Mouse (Mus musculus): ENCODE results near the gene Rp9.
A peak's percentile ranks its signal among the peaks of the same experiment; 100 is the strongest.

Gene Rp9

DNA sequence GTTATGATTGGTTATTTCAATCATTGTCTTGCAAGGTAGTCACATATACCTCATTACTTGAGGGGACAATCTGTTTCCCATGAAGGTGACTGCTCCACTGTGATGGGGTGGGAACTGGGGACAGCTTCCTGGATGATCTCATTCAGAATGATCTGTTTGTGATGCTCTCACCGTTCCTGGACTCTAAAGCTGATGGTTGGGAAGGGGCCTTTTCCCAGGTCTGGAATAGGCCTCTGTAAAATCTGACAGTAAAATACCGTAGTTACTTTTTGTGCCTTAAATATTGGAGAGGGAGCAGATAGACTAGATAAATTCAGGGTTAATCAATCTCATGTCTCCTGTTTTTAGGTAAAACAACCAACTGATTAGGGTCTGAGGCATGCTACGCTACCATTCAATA, at the start of gene Rp9:
Rp9 (minus strand) TSS at position 101 of the 400 bp plus-strand sequence.
- DNase-seq (ENCODE audit: low read depth, low spot score), result no peak

DNA sequence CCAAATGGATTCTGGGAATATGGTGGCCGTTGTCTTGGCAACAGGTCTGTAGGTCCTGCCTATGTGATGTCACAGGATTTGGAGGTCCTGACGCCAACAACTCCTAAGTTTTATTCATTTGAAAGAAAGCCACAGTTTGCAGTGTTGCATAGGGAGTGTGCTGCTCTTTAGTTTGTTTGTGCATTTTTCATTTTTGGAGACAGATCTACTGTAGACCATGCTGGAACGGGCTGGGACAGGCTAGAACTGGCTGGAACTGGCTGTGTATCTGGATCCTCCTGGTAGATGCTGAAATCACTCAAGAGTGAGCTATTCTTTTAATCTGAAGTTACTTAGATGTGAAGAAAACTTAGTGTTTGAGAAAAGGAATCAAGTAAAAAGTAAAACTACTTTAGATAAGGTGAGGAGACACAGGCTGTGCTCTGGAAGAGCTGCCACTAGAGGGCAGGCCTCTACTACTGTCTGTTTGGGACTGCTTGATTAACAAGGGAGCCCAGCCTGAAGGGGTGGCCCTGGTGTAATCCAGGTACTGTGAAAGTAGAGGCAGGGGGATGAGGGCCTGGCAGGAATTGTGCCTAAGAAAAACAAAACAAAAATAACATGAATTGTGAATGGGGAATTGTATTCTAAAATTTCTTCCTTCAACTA, 49.0 kb upstream of the Rp9 start:
- DNase-seq (ENCODE audit: low read depth, low spot score), result peak; percentile 67

DNA sequence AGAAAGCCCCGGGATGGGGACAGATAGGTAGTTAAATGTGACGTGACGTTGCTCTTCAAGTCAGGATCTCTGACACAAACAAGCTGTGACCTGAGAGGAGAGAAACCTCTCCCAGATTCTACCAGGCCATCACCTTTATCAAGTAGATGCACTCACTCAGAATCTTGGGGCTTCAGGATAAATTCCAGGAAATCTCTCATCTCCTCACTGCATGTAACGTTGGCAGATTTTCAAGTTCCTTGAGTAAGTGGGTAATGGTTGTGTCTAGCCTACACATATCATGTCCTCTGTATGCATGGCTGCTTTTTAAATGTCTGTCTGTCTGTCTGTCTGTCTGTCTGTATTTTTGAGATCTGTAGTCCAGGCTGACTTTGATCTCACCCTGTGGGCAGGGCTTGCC, 45.5 kb upstream of the Rp9 start:
- no peak for DNase-seq (ENCODE audit: low read depth, low spot score)

DNA sequence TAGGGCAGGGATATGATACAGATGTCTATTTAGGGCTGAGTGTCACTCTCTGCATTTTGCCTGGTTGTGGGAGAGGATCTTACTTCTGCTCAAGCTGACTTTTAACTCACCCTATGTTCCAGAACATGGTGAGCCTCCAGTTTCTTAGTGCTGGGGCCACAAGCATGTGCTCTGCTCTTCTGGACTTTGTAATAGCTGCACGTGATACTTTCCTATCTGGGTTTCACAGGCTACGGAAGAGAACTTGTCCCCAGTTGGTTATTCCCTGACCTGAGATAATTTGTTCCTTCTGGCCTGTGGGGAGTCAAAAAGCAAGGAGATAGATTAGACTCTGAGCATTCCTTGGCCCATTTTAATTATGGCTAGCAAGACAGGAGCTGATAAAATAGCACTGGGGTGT, 36.0 kb upstream of the Rp9 start:
- DNase-seq (ENCODE audit: low read depth, low spot score), result no peak

DNA sequence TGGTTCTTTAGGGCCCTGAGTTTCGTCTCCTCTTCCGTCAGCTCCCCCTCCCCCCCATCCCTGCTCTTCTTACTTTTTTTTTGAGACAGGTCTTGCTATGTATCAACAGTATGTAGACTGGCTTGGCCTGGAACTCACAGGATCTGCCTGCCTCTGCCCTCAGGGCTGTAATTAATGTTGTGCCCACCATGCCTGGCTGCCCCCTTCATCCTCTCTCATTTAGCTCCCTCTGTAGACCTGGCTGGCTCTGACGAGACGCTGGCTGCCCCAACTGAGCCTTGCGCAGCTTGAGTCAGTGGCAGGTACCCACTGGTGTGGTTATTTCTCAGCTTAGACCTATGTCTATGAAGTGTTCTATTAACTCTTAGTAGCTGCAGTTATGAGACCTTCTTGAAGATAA, 34.0 kb upstream of the Rp9 start:
- DNase-seq (ENCODE audit: low read depth, low spot score), result no peak

DNA sequence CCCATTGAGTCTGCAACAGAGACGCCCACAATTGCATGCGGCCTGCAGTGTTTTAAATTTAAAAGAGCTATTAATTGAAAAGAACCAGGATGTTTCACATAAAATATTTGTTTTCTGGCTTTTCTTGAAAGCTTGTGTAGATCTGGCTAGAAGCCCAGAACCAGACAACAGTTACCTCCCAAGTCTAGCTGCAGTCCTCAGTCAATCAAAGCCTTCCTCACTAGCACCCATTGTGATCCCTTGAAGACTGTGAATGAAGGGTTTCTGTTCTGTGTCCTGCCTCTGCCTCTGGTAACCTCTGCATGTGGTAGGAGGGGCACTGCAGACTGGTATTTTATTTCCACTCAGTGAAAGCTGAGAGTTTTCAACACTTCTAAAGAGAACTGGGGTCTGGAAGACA, 33.4 kb upstream of the Rp9 start:
- no peak for DNase-seq (ENCODE audit: low read depth, low spot score)

DNA sequence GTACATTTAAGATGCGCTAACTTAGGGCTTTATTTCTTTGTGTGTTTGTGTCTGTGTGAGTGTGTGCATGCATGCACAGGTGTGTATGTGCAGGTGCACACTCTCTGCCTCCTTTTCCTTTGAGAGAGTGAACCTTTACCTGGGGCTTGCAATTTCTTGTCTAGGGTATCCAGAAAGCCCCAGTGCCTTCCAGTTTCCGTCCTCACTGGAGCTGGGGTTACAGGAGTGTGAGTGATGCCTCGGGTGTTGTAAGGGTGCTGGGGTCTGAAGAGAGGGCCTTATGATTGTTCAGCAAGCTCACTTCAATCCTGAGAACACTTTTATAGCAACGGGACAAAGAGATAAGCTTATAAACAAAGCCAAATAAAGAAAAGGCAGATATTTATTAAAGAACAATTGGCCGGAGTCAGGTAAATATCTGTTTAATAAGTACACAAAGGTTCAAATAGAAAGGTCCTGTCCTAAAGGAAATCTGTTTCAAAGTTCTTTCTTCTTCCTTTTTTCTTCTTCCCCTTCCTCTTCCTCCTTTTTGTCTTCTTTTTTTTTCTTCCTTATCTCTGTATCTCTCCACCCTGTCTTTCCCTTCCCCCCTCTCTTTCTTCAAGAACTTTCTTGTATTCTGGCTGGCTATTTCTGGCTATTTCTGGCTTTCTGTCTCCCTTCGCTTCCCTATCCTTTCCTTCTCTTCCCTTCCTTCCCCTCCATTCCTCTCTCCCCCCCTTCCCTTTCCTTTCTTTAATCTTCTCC, 27.7 kb upstream of the Rp9 start:
- DNase-seq (ENCODE audit: low read depth, low spot score), result no peak

DNA sequence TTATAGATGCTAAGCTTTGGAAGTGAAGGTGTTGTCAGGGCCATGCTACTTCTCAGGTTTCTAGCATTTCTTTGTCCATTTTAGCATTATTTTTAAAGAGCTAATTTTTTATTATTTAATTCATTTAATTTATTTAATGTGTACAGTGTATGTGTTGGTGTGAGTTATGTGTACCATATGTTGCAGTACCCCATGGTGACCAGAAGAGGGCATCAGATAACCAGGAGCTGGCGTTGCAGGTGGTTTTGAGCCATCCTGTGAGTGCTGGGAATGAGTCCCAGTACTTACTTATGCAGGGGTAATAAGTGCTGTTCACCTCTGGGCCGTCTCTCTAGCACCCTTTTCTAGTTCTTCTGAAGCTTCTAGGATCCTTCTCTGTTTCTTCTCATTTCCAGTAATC, 25.6 kb upstream of the Rp9 start:
- no peak for DNase-seq (ENCODE audit: low read depth, low spot score)

DNA sequence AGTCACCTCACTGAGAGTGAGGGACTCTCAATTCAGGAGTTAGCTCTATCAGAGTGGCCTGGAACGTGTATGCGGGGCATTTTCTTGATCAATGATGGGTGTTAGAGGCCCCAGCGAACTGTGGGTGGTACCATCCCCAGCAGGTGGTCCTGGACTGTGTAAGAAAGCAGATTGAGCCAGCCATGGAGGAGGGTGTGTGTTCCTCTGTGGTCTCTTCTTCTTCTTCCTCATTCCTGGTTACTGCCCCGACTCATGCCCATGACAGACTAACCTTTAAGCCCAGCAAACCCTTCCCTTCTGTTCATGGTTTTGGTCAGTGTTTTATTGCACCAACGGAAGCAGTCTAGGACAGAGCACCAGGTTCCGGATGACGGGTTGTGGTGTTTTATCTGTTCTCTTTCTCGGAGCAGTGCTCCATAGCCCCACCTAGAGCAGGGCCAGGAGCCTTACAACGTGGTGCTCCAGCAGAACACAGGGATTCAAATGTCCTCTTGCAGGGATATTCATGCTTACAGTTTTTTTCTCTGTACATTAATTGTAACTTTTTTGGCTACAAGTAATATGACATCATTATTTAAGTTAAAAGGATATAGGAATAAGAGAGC, 24.8 kb upstream of the Rp9 start:
- DNase-seq (ENCODE audit: low read depth, low spot score), result no peak

DNA sequence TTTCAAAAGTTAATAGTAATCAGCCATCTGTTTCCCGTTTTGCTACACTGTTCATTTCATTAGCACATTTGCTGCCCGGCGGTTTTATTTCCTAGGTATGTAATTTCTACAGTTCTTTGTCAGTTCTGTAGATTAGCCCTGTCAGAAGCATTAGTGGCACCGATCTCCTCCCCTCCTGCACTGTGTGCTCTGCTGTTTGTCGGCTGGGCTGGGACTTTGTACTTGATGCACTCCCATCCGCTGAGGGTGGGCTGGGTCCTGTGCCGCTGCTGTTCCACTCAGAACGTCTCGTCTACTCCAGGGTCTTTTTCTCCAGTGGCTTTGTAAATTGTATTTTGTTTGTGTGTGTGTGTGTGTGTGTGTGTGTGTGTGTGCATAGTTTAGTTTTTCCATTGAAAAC, 19.4 kb upstream of the Rp9 start:
- no peak for DNase-seq (ENCODE audit: low read depth, low spot score)

DNA sequence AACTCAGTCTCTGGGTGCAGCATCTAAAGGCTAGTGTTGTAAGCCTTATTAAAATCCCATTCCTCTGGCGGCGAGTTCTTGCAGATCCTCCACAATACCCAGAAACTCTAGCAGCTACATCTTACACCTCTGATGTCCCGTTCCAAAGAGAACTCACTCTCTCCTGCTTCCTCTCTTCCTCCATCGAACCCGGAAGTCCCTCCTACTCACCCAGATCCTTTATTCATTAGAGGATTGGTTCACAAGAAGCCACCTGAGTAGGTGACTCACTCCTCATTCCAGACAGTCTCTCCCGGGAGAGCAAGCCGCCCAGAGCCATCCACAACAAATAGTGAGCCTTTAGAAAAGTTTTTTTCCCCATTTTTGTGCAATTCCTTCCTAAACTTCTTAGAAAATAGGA, 16.7 kb upstream of the Rp9 start:
- no peak for DNase-seq (ENCODE audit: low read depth, low spot score)

DNA sequence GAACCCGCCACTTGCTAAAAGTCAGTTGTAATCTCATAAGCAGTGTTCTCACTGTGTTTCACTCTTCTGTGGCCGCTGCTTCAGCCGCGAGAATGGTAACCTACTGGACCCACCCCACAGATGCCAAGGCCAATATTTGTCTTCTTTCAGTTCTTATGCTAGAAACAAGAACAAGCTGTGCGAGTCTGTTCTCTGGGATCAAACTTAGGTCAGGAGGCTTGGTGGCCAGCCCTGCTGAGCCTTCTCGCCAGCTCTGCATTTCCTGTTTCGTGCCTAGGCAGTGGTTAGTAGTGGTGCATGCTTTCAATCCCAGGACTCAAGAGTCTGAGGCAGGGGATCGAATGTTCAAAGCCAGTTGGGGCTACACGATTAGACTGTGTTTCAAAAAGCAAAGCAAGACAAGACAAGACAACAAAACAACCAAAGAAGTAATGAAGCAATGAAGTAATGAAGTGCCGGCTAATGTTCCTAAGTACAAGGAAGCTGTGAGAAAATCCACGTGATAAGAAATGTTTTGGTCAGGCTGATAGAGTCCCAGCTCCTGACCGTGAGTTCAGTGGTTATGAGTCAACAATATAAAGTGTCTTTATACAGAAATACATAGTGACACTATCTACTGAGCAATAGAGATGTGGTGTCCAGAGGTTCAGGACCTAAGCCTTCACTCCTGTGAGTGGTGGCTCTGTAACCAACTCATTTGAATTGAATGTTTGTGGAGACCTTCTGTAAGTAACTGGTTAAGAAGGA, 15.2 kb upstream of the Rp9 start:
- no peak for DNase-seq (ENCODE audit: low read depth, low spot score)

DNA sequence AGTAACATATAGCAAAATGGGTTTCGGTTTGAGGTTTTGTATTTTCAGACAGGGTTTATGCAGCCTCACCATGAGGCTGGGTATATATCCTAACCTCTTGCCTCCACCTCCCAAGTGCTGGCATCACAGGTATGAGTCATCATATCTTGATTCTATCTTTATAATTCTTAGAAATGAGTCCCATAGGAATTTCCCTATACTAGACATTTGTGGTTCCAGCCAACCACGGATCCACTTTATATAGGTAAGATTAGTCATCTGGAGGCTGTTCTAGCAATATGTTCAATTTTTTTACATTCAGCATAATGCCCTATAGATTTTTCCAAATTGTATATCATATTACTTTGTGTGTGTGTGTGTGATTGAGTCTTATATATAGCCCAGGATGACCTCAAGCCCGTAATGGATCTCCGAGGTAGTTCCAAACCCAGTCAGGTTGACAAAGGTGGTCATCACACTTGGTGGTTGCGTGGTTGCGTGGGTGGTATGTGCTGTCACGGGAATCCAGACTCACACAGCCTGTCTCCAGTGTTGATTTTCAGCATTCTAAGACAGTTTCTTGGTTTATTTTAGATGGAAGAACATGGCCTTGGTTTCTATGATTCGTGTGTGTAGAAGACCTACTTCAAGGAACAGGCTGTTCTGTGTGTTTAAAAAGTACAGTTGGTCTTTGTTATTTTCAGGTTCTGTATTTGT, 14.5 kb upstream of the Rp9 start:
- DNase-seq (ENCODE audit: low read depth, low spot score), result no peak

DNA sequence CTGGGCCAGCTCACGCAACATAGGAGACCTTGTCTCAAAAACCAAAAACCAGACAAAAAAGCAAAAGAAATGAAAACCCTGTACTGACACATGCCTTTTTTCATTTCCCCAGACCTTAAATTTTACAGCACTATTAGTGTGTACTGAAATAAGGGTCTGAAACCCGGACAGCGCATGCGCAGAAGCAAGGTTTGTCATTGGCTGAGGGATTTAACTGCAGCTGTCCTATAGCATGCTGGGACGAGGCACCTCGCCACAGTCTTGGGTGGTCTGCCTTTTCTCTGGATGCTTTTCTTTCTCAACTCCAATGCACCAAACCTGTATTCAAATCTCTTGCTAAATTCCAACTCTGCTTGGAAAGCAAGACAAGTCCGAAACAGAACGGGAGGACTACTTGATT, 9.4 kb upstream of the Rp9 start:
- no peak for DNase-seq (ENCODE audit: low read depth, low spot score)

DNA sequence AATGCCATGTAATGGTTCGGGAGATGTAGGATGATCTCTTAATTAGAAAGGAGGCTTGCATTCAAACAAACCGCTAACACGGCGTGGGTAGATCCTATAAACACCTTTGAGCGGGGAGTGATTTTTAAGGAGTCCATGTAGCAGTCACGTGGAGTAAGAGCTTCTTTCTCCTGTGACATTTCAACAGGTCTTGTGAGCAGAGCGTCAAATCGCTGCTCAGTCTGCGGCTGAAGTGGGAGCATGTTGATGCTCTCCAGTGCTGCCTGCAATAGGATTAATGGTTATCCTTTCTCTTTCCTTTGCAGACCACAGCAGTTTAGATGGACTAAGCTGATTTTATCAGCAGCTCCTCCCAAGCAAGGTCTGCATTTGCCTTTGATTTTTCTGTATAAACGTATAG, 6.7 kb upstream of the Rp9 start:
- DNase-seq (ENCODE audit: low read depth, low spot score), result peak; percentile 37

DNA sequence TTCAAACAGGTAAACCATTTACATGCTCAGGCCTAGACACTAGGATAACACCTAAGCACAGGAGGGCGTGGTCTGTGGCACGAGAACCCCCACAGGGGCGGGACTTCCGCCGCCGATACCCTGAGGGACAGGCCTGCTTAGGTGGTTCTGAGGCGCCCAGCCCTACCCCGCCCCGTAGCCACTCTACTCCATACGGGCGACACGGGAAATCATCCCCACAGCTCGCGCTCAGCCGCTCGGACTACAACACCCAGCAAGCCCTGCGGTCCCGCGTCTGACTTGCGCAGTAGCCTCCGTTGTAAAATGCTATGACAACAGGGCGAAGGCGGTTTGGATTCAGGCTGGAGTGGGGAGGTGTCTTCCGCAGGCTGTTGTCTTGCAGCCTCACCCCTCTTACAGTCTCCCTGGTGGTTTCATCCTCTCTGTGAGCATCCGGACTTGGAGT, 5.9 kb upstream of the Rp9 start, which contains the start of gene Bbs9:
Bbs9 (plus strand) TSS at position 292 of the 445 bp plus-strand sequence.
- peak; percentile 97 for DNase-seq (ENCODE audit: low read depth, low spot score)

DNA sequence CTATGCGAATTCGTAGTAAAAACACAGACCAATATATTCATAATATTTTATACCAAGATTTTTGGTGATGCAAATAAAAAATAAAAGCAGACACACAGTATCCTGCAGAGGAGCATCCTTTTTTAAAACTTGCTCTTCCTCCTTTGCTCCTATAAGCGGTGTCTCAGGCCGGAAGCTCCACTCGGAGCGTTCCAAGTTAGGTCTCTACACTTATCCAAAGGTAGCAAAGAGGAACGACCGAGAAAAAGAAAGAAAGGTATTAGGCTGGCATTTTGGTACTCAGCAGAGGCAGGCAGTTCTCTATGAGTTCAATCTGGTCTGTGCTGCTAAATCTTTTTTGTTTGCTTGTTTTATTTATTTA, 664 bp downstream of the Rp9 start:
- no peak for DNase-seq (ENCODE audit: low read depth, low spot score)

DNA sequence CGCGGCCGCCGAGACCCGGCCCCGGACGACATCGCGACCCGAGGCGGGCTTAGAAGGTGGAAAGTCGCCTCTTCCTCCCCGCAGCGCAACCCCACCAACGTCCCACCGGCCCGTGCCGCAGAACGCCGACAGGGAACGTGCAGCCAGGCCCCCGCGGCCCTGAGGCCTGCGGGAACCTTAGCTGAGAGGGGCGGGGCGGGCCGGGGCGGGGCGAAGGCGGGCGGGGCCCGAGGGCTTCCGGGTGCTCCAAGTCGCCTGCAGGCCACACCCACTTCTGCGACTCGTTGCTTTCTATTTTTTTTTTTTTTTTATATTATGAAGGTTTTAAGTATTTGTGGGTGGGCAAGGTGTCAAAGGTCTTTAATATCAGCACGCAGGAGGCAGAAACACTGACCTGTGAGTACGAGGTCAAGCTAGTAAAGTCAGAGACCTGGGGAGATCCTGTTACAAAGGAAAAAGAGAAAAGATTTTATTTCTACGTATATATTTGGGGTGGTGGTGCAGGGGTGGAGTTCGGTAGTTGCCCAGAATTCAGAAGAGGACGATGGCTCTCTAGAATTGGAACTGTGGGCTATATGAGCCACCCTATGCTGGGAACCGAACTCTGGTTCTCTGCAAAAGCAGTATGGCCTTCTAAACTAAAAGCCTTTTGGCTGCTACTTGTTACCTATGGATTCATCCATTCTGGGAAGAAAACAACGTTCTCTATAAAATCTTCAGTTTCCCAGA, 1.2 kb downstream of the Rp9 start:
- DNase-seq (ENCODE audit: low read depth, low spot score), result peak; percentile 93

DNA sequence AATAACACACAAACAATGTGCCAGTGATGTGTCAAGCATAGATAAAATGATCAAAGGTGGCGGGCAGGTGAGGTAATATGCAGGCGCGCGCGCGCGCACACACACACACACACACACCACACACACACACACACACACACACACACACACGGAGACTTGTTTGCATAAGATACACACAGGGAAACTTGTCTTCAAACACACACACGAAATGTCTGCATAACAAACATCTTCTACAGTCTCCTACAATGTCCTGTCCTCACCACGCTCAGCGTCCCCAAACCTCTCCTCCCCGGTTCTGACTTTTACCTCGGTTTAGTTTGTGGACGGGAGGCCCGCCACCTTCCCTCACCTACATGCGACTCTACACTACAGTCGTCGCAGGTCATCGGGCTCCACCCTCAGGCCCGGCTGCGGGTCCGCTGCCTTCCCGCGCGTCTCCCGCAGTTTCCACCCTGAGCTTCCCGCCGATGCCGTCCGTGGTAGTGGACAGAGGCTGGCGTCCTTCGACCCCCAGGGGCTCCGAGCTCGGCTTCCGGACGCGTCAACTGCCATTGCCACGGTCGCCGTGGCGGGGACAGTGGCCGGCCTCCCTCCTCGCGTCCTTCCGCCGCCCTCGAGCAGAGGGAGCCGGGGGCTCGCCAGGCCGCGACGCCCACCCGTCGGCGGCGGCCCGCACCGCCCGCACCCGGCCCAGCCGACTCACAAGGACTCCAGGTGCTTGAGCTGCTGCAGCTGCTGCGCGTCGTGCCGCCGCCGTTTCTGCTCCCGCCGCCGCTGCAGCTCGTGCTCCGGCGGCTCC, 2.0 kb downstream of the Rp9 start:
- peak; percentile 73 for DNase-seq (ENCODE audit: low read depth, low spot score)

DNA sequence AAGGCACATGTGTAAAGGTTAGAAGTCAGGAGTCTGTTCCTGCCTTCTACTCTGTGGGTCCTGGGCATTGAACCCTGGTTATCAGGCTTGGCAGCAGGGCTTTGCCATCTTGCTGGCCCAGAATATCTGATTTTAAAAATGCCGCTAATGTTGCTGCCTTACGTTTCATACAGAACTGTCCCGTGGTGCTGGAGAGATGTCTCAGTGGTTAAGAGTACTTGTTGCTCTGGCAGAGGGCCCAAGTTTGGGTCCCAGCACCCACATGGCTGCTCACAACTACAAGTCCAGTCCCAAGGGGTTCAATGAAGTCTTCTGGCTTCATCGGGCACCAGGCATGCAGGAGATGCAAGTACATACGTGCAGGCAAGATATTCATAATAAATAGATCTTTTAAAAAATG, 3.3 kb downstream of the Rp9 start:
- no peak for DNase-seq (ENCODE audit: low read depth, low spot score)
